Mouse (Mus musculus) layer of hippocampus, postnatal 10 days (tissue): ENCODE measurements at regions not wholly inside any gene's neighbourhood (a gene's known extent, or its start where the extent isn't known, plus 50 kb on each side); places are given as distances from the start of the nearest gene placed in this dataset.
"Not testable (repeated sequence)": the region's sequence is repeated elsewhere in the genome, so short reads cannot be mapped to it uniquely, and the experiment has no call there.

ENCODE experiments used
- DNase-seq, 2 experiments: peaks; one replicate each; pipeline ENCODE4 v3.0.0; 2021; ENCODE audit warnings: low spot score in 2 of 2

GRCm38 (mm10) chr12:113701841-113702240 is 158.1 kb downstream of the Adam6a start:
- not testable (repeated sequence) for DNase-seq

- DNase-seq = peak in 1 of 2 experiments; percentile 9
Measured at GRCm38 (mm10) chr12:113716406-113716805, 172.7 kb downstream of the Adam6a start.

GRCm38 (mm10) chr12:113735847-113736246 is 192.1 kb downstream of the Adam6a start:
- peak in 1 of 2 experiments; percentile 10 for DNase-seq

GRCm38 (mm10) chr12:113746277-113746676 is 202.6 kb downstream of the Adam6a start:
- DNase-seq = no peak

- no peak for DNase-seq
Measured at GRCm38 (mm10) chr12:113747987-113748386, 204.3 kb downstream of the Adam6a start.

GRCm38 (mm10) chr12:113769587-113769986 is 225.9 kb downstream of the Adam6a start:
- no peak for DNase-seq

GRCm38 (mm10) chr12:113795876-113796275 is 252.2 kb downstream of the Adam6a start:
- DNase-seq = peak in 1 of 2 experiments; percentile 1

GRCm38 (mm10) chr12:113826377-113826776 is 282.7 kb downstream of the Adam6a start:
- DNase-seq = no peak

- DNase-seq = peak in 1 of 2 experiments; percentile 14
Measured at GRCm38 (mm10) chr12:113858893-113859292, 315.2 kb downstream of the Adam6a start.

GRCm38 (mm10) chr12:113878826-113879225 is 335.1 kb downstream of the Adam6a start:
- DNase-seq = no peak

- DNase-seq = no peak
Measured at GRCm38 (mm10) chr12:113896152-113896551, 352.4 kb downstream of the Adam6a start.

GRCm38 (mm10) chr12:113906459-113906858 is 362.8 kb downstream of the Adam6a start:
- DNase-seq = no peak

GRCm38 (mm10) chr12:113907751-113908150 is 364.0 kb downstream of the Adam6a start:
- no peak for DNase-seq

- DNase-seq = no peak
Measured at GRCm38 (mm10) chr12:113911770-113912169, 368.1 kb downstream of the Adam6a start.

GRCm38 (mm10) chr12:113940721-113941120 is 397.0 kb downstream of the Adam6a start:
- DNase-seq = no peak

- not testable (repeated sequence) for DNase-seq
Measured at GRCm38 (mm10) chr12:113943661-113944327, 400.1 kb downstream of the Adam6a start.

- not testable (repeated sequence) for DNase-seq
Measured at GRCm38 (mm10) chr12:113945786-113946185, 402.1 kb downstream of the Adam6a start.

GRCm38 (mm10) chr12:113948017-113948416 is 404.3 kb downstream of the Adam6a start:
- DNase-seq = not testable (repeated sequence)

GRCm38 (mm10) chr12:113974271-113974670 is 430.6 kb downstream of the Adam6a start:
- DNase-seq = no peak

GRCm38 (mm10) chr12:113981613-113982012 is 437.9 kb downstream of the Adam6a start:
- DNase-seq = peak; percentile 59 to 80

- DNase-seq = no peak
Measured at GRCm38 (mm10) chr12:113987233-113987990, 443.7 kb downstream of the Adam6a start.

- no peak for DNase-seq
Measured at GRCm38 (mm10) chr12:113992425-113992824, 448.7 kb downstream of the Adam6a start.
